Mouse (Mus musculus) hematopoietic multipotent progenitor cell, adult 10-12 weeks (in vitro differentiated cells): ENCODE data around the gene Cgref1. TPM values are rescaled to one million over a fixed set of nuclear protein-coding genes. Genes with fewer than 3 reads are reported as not detected.

Experiments used
- polyA plus RNA-seq: library from polyadenylated mRNA; stranded (reverse); fragments of >175 nt; gene quantifications from 2 replicates; pipeline ENCODE4 v1.2.3, GENCODE M21; 2012; ENCODE audit warnings: low replicate concordance

Gene Cgref1
- not detected in 2 replicates for polyA plus RNA-seq

GRCm38 (mm10) chr5:30944956-30945781, at the start of gene Cgref1:
Gene Cgref1 (minus strand): TSS chr5:30945591.

GRCm38 (mm10) chr5:30968416-30968815, 23.0 kb upstream of the Cgref1 start, which contains the start of gene Tcf23:
Gene Tcf23 (plus strand): TSS chr5:30968662.

GRCm38 (mm10) chr5:30959966-30960501, 14.6 kb upstream of the Cgref1 start, which contains the start of gene Preb:
Gene Preb (minus strand): TSS chr5:30960361.

GRCm38 (mm10) chr5:30921256-30922033, 23.9 kb downstream of the Cgref1 start, which contains the start of gene Khk:
Gene Khk (plus strand): TSS chr5:30921431.

GRCm38 (mm10) chr5:30913060-30913841, 32.1 kb downstream of the Cgref1 start, which contains the start of gene Emilin1:
Gene Emilin1 (plus strand): TSS chr5:30913402.

GRCm38 (mm10) chr5:30907413-30908059, 37.9 kb downstream of the Cgref1 start, which contains the start of gene Ost4:
Gene Ost4 (minus strand): TSS chr5:30907788.

GRCm38 (mm10) chr5:30888337-30889087, 56.9 kb downstream of the Cgref1 start, which contains the start of gene Agbl5:
Gene Agbl5 (plus strand): TSS chr5:30888694.

Other genes with a start within 250 kb of the Cgref1 start
- gene Dpysl5, start 234.0 kb downstream of the Cgref1 start, polyA plus RNA-seq: 0.25 and 0.65 TPM in 2 replicates
- 23.5 and 47.1 TPM in 2 replicates for gene Mapre3, start 130.9 kb downstream of the Cgref1 start, polyA plus RNA-seq
- gene Tmem214, start 77.6 kb downstream of the Cgref1 start, polyA plus RNA-seq: 22.1 and 33.5 TPM in 2 replicates
- gene Agbl5, start 56.9 kb downstream of the Cgref1 start, polyA plus RNA-seq: 47.8 and 117 TPM in 2 replicates
- gene Ost4, start 37.8 kb downstream of the Cgref1 start, polyA plus RNA-seq: 69.0 and 88.1 TPM in 2 replicates
- 7.6 and 9.2 TPM in 2 replicates for gene Emilin1, start 32.2 kb downstream of the Cgref1 start, polyA plus RNA-seq
- gene Khk, start 24.2 kb downstream of the Cgref1 start, polyA plus RNA-seq: 16.9 and 28.2 TPM in 2 replicates
- gene Preb, start 14.8 kb upstream of the Cgref1 start, polyA plus RNA-seq: 69.0 and 140 TPM in 2 replicates
- gene Tcf23, start 23.1 kb upstream of the Cgref1 start, polyA plus RNA-seq: not detected in 2 replicates
- gene Atraid, start 102.7 kb upstream of the Cgref1 start, polyA plus RNA-seq: 34.5 and 40.4 TPM in 2 replicates
- 0.99 and 7.6 TPM in 2 replicates for gene Slc5a6, start 103.3 kb upstream of the Cgref1 start, polyA plus RNA-seq
- gene Cad, start 109.2 kb upstream of the Cgref1 start, polyA plus RNA-seq: 138 and 183 TPM in 2 replicates
- not detected in 2 replicates for gene Dnajc5g, start 160.7 kb upstream of the Cgref1 start, polyA plus RNA-seq
- gene Slc30a3, start 162.6 kb upstream of the Cgref1 start, polyA plus RNA-seq: not detected in 2 replicates
- gene Trim54, start 171.1 kb upstream of the Cgref1 start, polyA plus RNA-seq: not detected in 2 replicates
- gene Ucn, start 193.2 kb upstream of the Cgref1 start, polyA plus RNA-seq: not detected in 2 replicates
- 6.9 and 9.5 TPM in 2 replicates for gene Mpv17, start 208.7 kb upstream of the Cgref1 start, polyA plus RNA-seq
- 12.7 and 18.1 TPM in 2 replicates for gene Gm29609, start 234.3 kb upstream of the Cgref1 start, polyA plus RNA-seq
- 53.0 and 56.8 TPM in 2 replicates for gene Gtf3c2, start 234.6 kb upstream of the Cgref1 start, polyA plus RNA-seq
- 32.7 and 32.9 TPM in 2 replicates for gene Snx17, start 247.6 kb upstream of the Cgref1 start, polyA plus RNA-seq
- 82.6 and 198 TPM in 2 replicates for gene Eif2b4, start 247.8 kb upstream of the Cgref1 start, polyA plus RNA-seq